Mouse (Mus musculus): Measurements from ENCODE around the gene Zfp142. TPM values are rescaled to one million over a fixed set of nuclear protein-coding genes. Genes with fewer than 3 reads are reported as not detected.

The Zfp142 gene
- polyA plus RNA-seq (2012; rRNA removed; ENCODE audit: low replicate concordance), result 5.8 and 7.8 TPM in 2 replicates

DNA sequence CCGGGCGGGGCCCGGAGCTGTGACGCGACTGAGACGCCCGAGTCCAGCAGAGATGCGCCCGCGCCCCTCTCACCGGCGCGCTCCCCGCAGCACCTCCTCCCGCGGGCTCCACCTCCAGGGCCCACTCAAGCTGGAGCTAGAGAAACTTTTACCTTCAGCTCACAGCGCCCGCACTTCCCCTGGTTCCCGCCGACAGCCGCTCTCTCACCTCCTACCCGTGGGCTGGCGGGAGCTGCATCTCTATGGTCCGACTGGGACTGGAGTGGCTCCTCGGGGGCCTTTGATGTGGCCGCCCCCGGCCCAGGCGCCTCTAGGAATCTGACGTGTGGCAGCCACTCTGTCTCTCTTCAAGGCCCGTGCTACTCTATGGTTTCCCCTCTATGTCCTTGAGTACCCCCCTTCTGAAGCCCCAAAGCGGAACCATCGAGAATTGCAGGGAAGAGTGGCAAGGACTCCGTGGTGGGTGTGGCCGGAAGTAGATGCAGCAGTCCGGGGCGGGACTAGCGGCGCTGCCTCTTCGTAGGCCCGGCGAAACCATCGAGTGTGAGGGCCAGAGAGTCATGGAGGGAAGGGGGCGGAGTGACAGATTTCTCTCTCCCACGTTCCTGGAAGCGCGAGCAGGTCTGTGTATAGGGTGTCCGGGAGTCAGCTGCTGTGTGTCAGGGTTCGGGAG lies at the start of gene Zfp142, which contains the start of gene Bcs1l:
TSS of gene Zfp142 (minus strand) at position 474 of the 673 bp plus-strand sequence.
TSS of gene Bcs1l (plus strand) at position 517 of the 673 bp plus-strand sequence.

GRCm38 (mm10) chr1:74601267-74601962 lies 13.4 kb upstream of the Zfp142 start, which contains the start of the genes Rnf25 and Stk36:
TSS of gene Rnf25 (minus strand) at chr1:74601397.
TSS of gene Stk36 (plus strand) at chr1:74601445.

DNA sequence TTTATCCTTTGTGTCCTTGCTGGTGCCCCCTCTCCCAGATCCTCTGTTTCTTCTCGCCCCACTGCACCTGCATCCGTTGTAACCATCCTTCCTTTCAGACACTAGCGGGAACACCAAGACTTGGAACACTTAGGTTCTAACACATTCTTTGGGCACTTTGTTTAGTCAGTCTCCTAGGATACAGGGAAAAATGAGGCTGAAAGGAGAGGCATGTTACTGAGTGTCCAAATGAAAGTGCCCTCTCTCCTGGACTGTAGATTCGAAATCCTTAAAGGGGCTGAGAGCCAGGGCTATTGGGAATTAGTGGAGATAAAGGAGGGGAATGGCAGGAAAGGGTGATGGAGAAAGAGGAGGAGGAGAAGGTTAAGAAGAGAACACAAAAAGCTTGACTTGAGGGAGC lies 43.9 kb downstream of the Zfp142 start, which contains the start of gene Usp37:
TSS of gene Usp37 (minus strand) at position 101 of the 400 bp plus-strand sequence.

DNA sequence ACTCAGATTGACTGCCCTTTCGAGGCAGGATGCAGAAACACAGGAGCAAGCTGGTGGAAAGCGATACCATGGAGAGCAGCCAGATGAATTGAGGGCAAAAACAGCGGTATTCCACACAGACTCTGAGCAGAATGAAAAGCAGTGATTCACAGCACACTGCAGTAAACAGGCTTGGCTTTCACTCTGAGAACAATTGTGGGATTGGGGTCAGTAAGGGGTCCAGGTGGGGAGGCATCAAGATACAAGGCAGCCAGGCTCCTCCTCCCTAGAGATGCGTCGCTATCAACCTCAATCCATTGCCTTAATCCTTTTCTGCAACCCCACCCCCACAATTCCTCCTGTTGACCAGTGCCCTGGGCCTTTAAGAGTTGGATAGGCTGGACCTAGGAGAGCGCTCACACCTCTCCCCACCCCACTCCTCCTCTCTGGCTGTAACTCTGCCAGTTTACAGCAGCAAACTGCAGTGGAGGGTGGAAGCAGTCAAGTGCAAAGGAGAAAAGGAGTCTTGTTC lies 45.5 kb downstream of the Zfp142 start, which contains the start of gene Plcd4:
TSS of gene Plcd4 (plus strand) at position 438 of the 511 bp plus-strand sequence.

Other genes starting within 250 kb of the Zfp142 start
- 0.18 and 0.21 TPM in 2 replicates for gene Catip, start 226.1 kb downstream of the Zfp142 start, polyA plus RNA-seq (2012; rRNA removed; ENCODE audit: low replicate concordance)
- gene Slc11a1, start 213.1 kb downstream of the Zfp142 start, polyA plus RNA-seq (2012; rRNA removed; ENCODE audit: low replicate concordance), result 15.9 and 20.9 TPM in 2 replicates
- gene Ctdsp1, start 196.7 kb downstream of the Zfp142 start, polyA plus RNA-seq (2012; rRNA removed; ENCODE audit: low replicate concordance), result 96.4 and 165 TPM in 2 replicates
- 136 and 434 TPM in 2 replicates for gene Vil1, start 178.9 kb downstream of the Zfp142 start, polyA plus RNA-seq (2012; rRNA removed; ENCODE audit: low replicate concordance)
- 11.3 and 13.8 TPM in 2 replicates for gene Cnot9, start 82.2 kb downstream of the Zfp142 start, polyA plus RNA-seq (2012; rRNA removed; ENCODE audit: low replicate concordance)
- gene Plcd4, start 45.4 kb downstream of the Zfp142 start, polyA plus RNA-seq (2012; rRNA removed; ENCODE audit: low replicate concordance), result 0.08 TPM in 1 of 2 replicates, not detected in the other
- gene Usp37, start 44.0 kb downstream of the Zfp142 start, polyA plus RNA-seq (2012; rRNA removed; ENCODE audit: low replicate concordance), result 0.98 and 1.5 TPM in 2 replicates
- 5.4 and 7.4 TPM in 2 replicates for gene Bcs1l, start within 50 bp of the Zfp142 start, polyA plus RNA-seq (2012; rRNA removed; ENCODE audit: low replicate concordance)
- gene Rnf25, start 13.2 kb upstream of the Zfp142 start, polyA plus RNA-seq (2012; rRNA removed; ENCODE audit: low replicate concordance), result 16.9 and 18.9 TPM in 2 replicates
- 0.85 and 1.4 TPM in 2 replicates for gene Stk36, start 13.2 kb upstream of the Zfp142 start, polyA plus RNA-seq (2012; rRNA removed; ENCODE audit: low replicate concordance)
- 8.7 and 10.8 TPM in 2 replicates for gene Ttll4, start 73.5 kb upstream of the Zfp142 start, polyA plus RNA-seq (2012; rRNA removed; ENCODE audit: low replicate concordance)
- gene Cyp27a1, start 125.3 kb upstream of the Zfp142 start, polyA plus RNA-seq (2012; rRNA removed; ENCODE audit: low replicate concordance), result 8.0 and 32.7 TPM in 2 replicates
- 0.07 and 0.40 TPM in 2 replicates for gene Prkag3, start 161.0 kb upstream of the Zfp142 start, polyA plus RNA-seq (2012; rRNA removed; ENCODE audit: low replicate concordance)
- gene Wnt6, start 183.6 kb upstream of the Zfp142 start, polyA plus RNA-seq (2012; rRNA removed; ENCODE audit: low replicate concordance), result 2.5 and 11.0 TPM in 2 replicates
- 0.11 and 0.44 TPM in 2 replicates for gene Wnt10a, start 203.3 kb upstream of the Zfp142 start, polyA plus RNA-seq (2012; rRNA removed; ENCODE audit: low replicate concordance)

Measured in duodenum, adult 2 months (tissue).